ENCODE assay signal across 19 mouse cellular contexts in the genomic region with DNA sequence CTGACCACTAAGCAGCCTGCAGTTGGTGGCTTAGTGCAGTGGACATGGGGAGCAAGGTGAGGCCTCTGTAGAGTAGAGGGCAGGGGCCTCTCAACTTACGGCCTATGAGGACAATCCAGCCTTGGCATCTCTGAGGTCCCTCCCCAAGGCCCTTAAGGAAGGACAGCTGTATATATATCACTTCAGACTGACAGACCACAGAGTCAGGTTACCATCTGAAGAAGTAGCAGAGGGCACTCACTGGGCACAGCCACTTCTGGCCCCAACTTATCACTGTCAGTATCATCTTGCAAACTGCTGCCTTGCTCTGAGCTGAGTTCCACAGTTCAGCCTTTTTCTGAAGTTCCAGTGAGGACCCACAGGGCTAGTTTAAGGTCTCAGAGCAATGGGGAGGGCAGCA. TPM values are rescaled to one million over a fixed set of nuclear protein-coding genes. Genes with fewer than 3 reads are reported as not detected.
DNase-seq lines count a peak whose midpoint lies in the region; ATAC-seq lines count a peak whose summit lies in the region.
"Had no signal": no experiment of that assay in that cellular context is flagged by ENCODE, and none has a peak within 500 bp of the region (broad histone marks: within the 10 kb centered on the region; RNA-seq: fewer than 3 reads in every experiment).

No protein-coding gene starts in this region.

- ATAC-seq in forebrain, embryonic 15.5 days (replicated peaks), result no peak
- ATAC-seq in forebrain, embryonic 11.5 days (replicated peaks; ENCODE audit: low FRiP score), result no peak
- ATAC-seq in kidney, embryonic 16.5 days (ENCODE audit: low FRiP score, low TSS enrichment), result peak; percentile 49; the same call in 1 of the 2 replicates
- ATAC-seq in limb, embryonic 11.5 days (ENCODE audit: insufficient number of reproducible peaks, low FRiP score, low TSS enrichment, low read depth), result no peak
- ATAC-seq in neural tube, embryonic 15.5 days (ENCODE audit: low FRiP score), result no peak
- ATAC-seq in cerebellum, adult (ENCODE audit: insufficient number of reproducible peaks, low FRiP score, low TSS enrichment), result no peak
- ATAC-seq: intestine, embryonic 16.5 days had no signal

- H3K9me3 ChIP-seq in forebrain, embryonic 15.5 days, result no peaks in the 10 kb centered on the region
- H3K9me3 ChIP-seq in forebrain, embryonic 11.5 days (ENCODE audit: control insufficient read depth, low read length), result no peaks in the 10 kb centered on the region; the same call in 1 of the 2 replicates
- H3K9me3 ChIP-seq in kidney, embryonic 16.5 days (ENCODE audit: low read length), result 0 out of 2 replicates have a peak, but pooled peaks cover 2% of the 10 kb centered on the region
- no peaks in the 10 kb centered on the region for H3K9me3 ChIP-seq in limb, embryonic 11.5 days (ENCODE audit: control insufficient read depth, low read length)
- no peaks in the 10 kb centered on the region for H3K9me3 ChIP-seq in neural tube, embryonic 15.5 days (replicated peaks)
- H3K9me3 ChIP-seq: G1E; neural tube, embryonic 12.5 days had no signal

- no peak overlapping the region for H3K4me2 ChIP-seq in forebrain, embryonic 15.5 days (replicated peaks)
- no peak overlapping the region for H3K4me2 ChIP-seq in forebrain, embryonic 11.5 days (ENCODE audit: low read depth, low read length, severe bottlenecking)
- no peak overlapping the region for H3K4me2 ChIP-seq in kidney, embryonic 16.5 days (replicated peaks; ENCODE audit: low read depth, low read length)
- H3K4me2 ChIP-seq in limb, embryonic 11.5 days (ENCODE audit: low read depth, severe bottlenecking), result no peak overlapping the region; the same call in 1 of the 2 replicates
- no peak overlapping the region for H3K4me2 ChIP-seq in neural tube, embryonic 15.5 days
- H3K4me2 ChIP-seq: lung, embryonic 14.5 days; neural tube, embryonic 12.5 days had no signal

- no peak overlapping the region for H3K9ac ChIP-seq in forebrain, embryonic 15.5 days (replicated peaks)
- H3K9ac ChIP-seq in forebrain, embryonic 11.5 days (ENCODE audit: low read length), result no peak overlapping the region
- no peak overlapping the region for H3K9ac ChIP-seq in kidney, embryonic 16.5 days (replicated peaks; ENCODE audit: low read length)
- H3K9ac ChIP-seq in limb, embryonic 11.5 days (ENCODE audit: low read length), result peak overlapping the region; percentile 13; the same call in 1 of the 2 replicates
- no peak overlapping the region for H3K9ac ChIP-seq in neural tube, embryonic 15.5 days (replicated peaks)
- H3K9ac ChIP-seq: lung, embryonic 14.5 days; neural tube, embryonic 12.5 days had no signal

- WGBS in forebrain, embryonic 15.5 days, result 67% methylated on average over 1 of the region's 1 CpGs
- WGBS in forebrain, embryonic 11.5 days, result 86% methylated on average over 1 of the region's 1 CpGs
- 73% methylated on average over 1 of the region's 1 CpGs for WGBS in kidney, embryonic 16.5 days
- 48% methylated on average over 1 of the region's 1 CpGs for WGBS in limb, embryonic 11.5 days
- WGBS in neural tube, embryonic 15.5 days, result 52% methylated on average over 1 of the region's 1 CpGs

- no peaks in the 10 kb centered on the region for H3K27me3 ChIP-seq in forebrain, embryonic 15.5 days
- no peaks in the 10 kb centered on the region for H3K27me3 ChIP-seq in forebrain, embryonic 11.5 days (ENCODE audit: control insufficient read depth, insufficient read depth, low read length)
- no peaks in the 10 kb centered on the region for H3K27me3 ChIP-seq in kidney, embryonic 16.5 days (ENCODE audit: insufficient read depth, low read length)
- H3K27me3 ChIP-seq in limb, embryonic 11.5 days (ENCODE audit: control insufficient read depth, insufficient read depth, low read length), result no peaks in the 10 kb centered on the region
- H3K27me3 ChIP-seq in neural tube, embryonic 15.5 days (replicated peaks), result no peaks in the 10 kb centered on the region
- H3K27me3 ChIP-seq: neural tube, embryonic 12.5 days had no signal

- H3K27ac ChIP-seq in forebrain, embryonic 15.5 days (replicated peaks), result peak overlapping the region; percentile 47
- H3K27ac ChIP-seq in forebrain, embryonic 11.5 days (ENCODE audit: low read depth, low read length), result no peak overlapping the region
- H3K27ac ChIP-seq in kidney, embryonic 16.5 days (ENCODE audit: low read length), result no peak overlapping the region
- no peak overlapping the region for H3K27ac ChIP-seq in limb, embryonic 11.5 days (replicated peaks; ENCODE audit: low read depth, low read length)
- H3K27ac ChIP-seq in neural tube, embryonic 15.5 days (replicated peaks), result peak overlapping the region; percentile 38
- H3K27ac ChIP-seq: layer of hippocampus, adult 2 months; left cerebral cortex, adult 2 months; neural tube, embryonic 12.5 days; stomach, postnatal 0 days had no signal

- peaks cover 7% of the 10 kb centered on the region for H3K36me3 ChIP-seq in forebrain, embryonic 15.5 days
- peaks cover 13% of the 10 kb centered on the region for H3K36me3 ChIP-seq in forebrain, embryonic 11.5 days (ENCODE audit: control insufficient read depth, insufficient read depth, low read length)
- peaks cover 13% of the 10 kb centered on the region for H3K36me3 ChIP-seq in kidney, embryonic 16.5 days (ENCODE audit: insufficient read depth, low read length)
- H3K36me3 ChIP-seq in limb, embryonic 11.5 days (ENCODE audit: control insufficient read depth, insufficient read depth, low read length), result peaks cover 10% of the 10 kb centered on the region
- no peaks in the 10 kb centered on the region; the same call in 1 of the 2 replicates for H3K36me3 ChIP-seq in neural tube, embryonic 15.5 days
- H3K36me3 ChIP-seq: G1E had no signal

- peaks cover 49% of the 10 kb centered on the region for H3K4me1 ChIP-seq in forebrain, embryonic 15.5 days
- H3K4me1 ChIP-seq in forebrain, embryonic 11.5 days (replicated peaks; ENCODE audit: control insufficient read depth, insufficient read depth, low read length), result peaks cover 38% of the 10 kb centered on the region
- H3K4me1 ChIP-seq in kidney, embryonic 16.5 days (ENCODE audit: insufficient read depth, low read length), result peaks cover 54% of the 10 kb centered on the region
- H3K4me1 ChIP-seq in limb, embryonic 11.5 days (ENCODE audit: control insufficient read depth, insufficient read depth, low read length), result peaks cover 45% of the 10 kb centered on the region
- H3K4me1 ChIP-seq in neural tube, embryonic 15.5 days, result peaks cover 64% of the 10 kb centered on the region

- no peak overlapping the region for H3K4me3 ChIP-seq in forebrain, embryonic 15.5 days
- H3K4me3 ChIP-seq in forebrain, embryonic 11.5 days (ENCODE audit: low read depth, low read length), result no peak overlapping the region
- H3K4me3 ChIP-seq in kidney, embryonic 16.5 days (ENCODE audit: low read length), result no peak overlapping the region
- H3K4me3 ChIP-seq in limb, embryonic 11.5 days (ENCODE audit: low read depth, low read length), result no peak overlapping the region
- no peak overlapping the region for H3K4me3 ChIP-seq in neural tube, embryonic 15.5 days (replicated peaks)
- H3K4me3 ChIP-seq: layer of hippocampus, adult 2 months; left cerebral cortex, adult 2 months; neural tube, embryonic 12.5 days had no signal

- no peak for DNase-seq in forebrain, embryonic 11.5 days (ENCODE audit: low spot score)
- no peak for DNase-seq in kidney, postnatal 10 days
- DNase-seq in limb, embryonic 11.5 days (ENCODE audit: low spot score), result no peak
- DNase-seq: adrenal gland, postnatal 14 days; cerebellum, adult 9-11 months; heart, adult 18-20 months; lung, embryonic 14.5 days; spleen, adult 18-20 months; thymus, postnatal 4 days had no signal

RNA-seq across cellular contexts. Expression of a gene that starts 27.4 kb away (rescaled TPM):
- polyA plus RNA-seq in forebrain, embryonic 15.5 days (2015; fragmentation: Nextera tagmentation; extraction: Ambion mirVana), result 20.3 and 25.2 TPM in 2 replicates
- 37.0 and 40.5 TPM in 2 replicates for polyA plus RNA-seq in forebrain, embryonic 11.5 days (2014; fragmentation: Nextera tagmentation; extraction: Ambion mirVana)
- polyA plus RNA-seq in kidney, embryonic 16.5 days (2015; fragmentation: Nextera tagmentation; extraction: Ambion mirVana), result 10.0 and 12.8 TPM in 2 replicates
- polyA plus RNA-seq in limb, embryonic 11.5 days (2014; fragmentation: Nextera tagmentation; extraction: Ambion mirVana), result 27.1 and 28.6 TPM in 2 replicates
- 32.3 and 32.7 TPM in 2 replicates for polyA plus RNA-seq in neural tube, embryonic 15.5 days (2015; fragmentation: Nextera tagmentation; extraction: Ambion mirVana)
- polyA plus RNA-seq: G1E had no signal

Comparison
In these comparisons a context has a peak if more than half of its experiments do, and no peak if none do; other contexts are left out.
1. H3K27ac ChIP-seq: peak in forebrain, embryonic 15.5 days (single experiment) and neural tube, embryonic 15.5 days (single experiment); none in forebrain, embryonic 11.5 days (single experiment), kidney, embryonic 16.5 days (single experiment) and limb, embryonic 11.5 days (single experiment).